Mouse (Mus musculus) MEL (cell line): ENCODE results near the gene Gm9774. TPM values are rescaled to one million over a fixed set of nuclear protein-coding genes. Genes with fewer than 3 reads are reported as not detected.

Source experiments
- DNase-seq: peaks from one replicate; pipeline ENCODE4 v3.0.0; 2011; ENCODE audit warnings: low read depth, low spot score
- H3K27ac ChIP-seq: 2 replicates; pipeline ENCODE4 v1.5.1; 2012; ENCODE audit warnings: low read depth, mild to moderate bottlenecking, control low read depth, low read length, moderate library complexity; ENCODE audit not compliant: control insufficient read depth
- H3K27me3 ChIP-seq, 2 experiments: fragments of 150-350 bp in 1 of 2; sonication (generic) in 1 of 2; 2 replicates each; pipeline ENCODE4 v1.6.1; 2012; ENCODE audit warnings: low read length in 2 of 2, mild to moderate bottlenecking in 2 of 2, improper control_type of control experiment in 1 of 2, moderate library complexity in 1 of 2; ENCODE audit not compliant: insufficient read depth in 2 of 2, control insufficient read depth in 1 of 2
- H3K36me3 ChIP-seq, 2 experiments: 2 replicates each; pipeline ENCODE4 v1.6.1; 2012 to 2014; ENCODE audit warnings: low read length in 2 of 2, improper control_type of control experiment in 1 of 2, inconsistent platforms in 1 of 2, mild to moderate bottlenecking in 1 of 2; ENCODE audit not compliant: insufficient read depth in 2 of 2, control insufficient read depth in 1 of 2
- H3K4me1 ChIP-seq, 2 experiments: fragments of 150-350 bp in 1 of 2; sonication (generic) in 1 of 2; 2 replicates each; pipeline ENCODE4 v1.6.1; 2012; ENCODE audit warnings: low read length in 2 of 2, improper control_type of control experiment in 1 of 2, mild to moderate bottlenecking in 1 of 2; ENCODE audit not compliant: insufficient read depth in 2 of 2, control insufficient read depth in 1 of 2
- H3K4me3 ChIP-seq, 2 experiments: fragments of 150-350 bp in 1 of 2; sonication (generic) in 1 of 2; 2 replicates each; pipeline ENCODE4 v1.5.1; 2012; ENCODE audit warnings: low read depth in 2 of 2, low read length in 2 of 2, mild to moderate bottlenecking in 2 of 2, moderate library complexity in 2 of 2, control low read depth in 1 of 2, improper control_type of control experiment in 1 of 2; ENCODE audit not compliant: control insufficient read depth in 1 of 2, insufficient read depth in 1 of 2
- H3K79me2 ChIP-seq: 2 replicates; pipeline ENCODE4 v1.6.1; 2012; ENCODE audit warnings: mild to moderate bottlenecking, low read length, moderate library complexity; ENCODE audit not compliant: control insufficient read depth, poor library complexity, insufficient read depth
- H3K9ac ChIP-seq: 2 replicates; pipeline ENCODE4 v1.6.1; 2012; ENCODE audit warnings: low read depth, mild to moderate bottlenecking, control low read depth, low read length, moderate library complexity; ENCODE audit not compliant: control insufficient read depth, poor library complexity, severe bottlenecking
- H3K9me3 ChIP-seq: fragments of 150-350 bp; sonication (generic); replicated peaks from 2 replicates; pipeline ENCODE4 v1.6.1; 2012; ENCODE audit warnings: mild to moderate bottlenecking, low read length, improper control_type of control experiment, moderate library complexity; ENCODE audit not compliant: insufficient read depth
- CHD1 ChIP-seq: IDR thresholded peaks from 2 replicates; pipeline ENCODE4 v1.6.1; 2012; ENCODE audit warnings: low read depth, mild to moderate bottlenecking, inconsistent platforms, low read length, improper control_type of control experiment
- ELF1 ChIP-seq: IDR thresholded peaks from 2 replicates; pipeline ENCODE4 v1.6.1; 2014; ENCODE audit warnings: low read depth, mild to moderate bottlenecking, inconsistent platforms, low read length, improper control_type of control experiment, moderate library complexity
- EP300 ChIP-seq, 2 experiments: IDR thresholded peaks; 2 replicates each; pipeline ENCODE4 v1.6.1; 2011; ENCODE audit warnings: improper control_type of control experiment in 2 of 2, low read length in 2 of 2, low read depth in 1 of 2, mild to moderate bottlenecking in 1 of 2
- ETS1 ChIP-seq: IDR thresholded peaks from 2 replicates; pipeline ENCODE4 v1.6.1; 2012; ENCODE audit warnings: low read depth, mild to moderate bottlenecking, inconsistent platforms, low read length, improper control_type of control experiment, moderate library complexity
- GABPA ChIP-seq: IDR thresholded peaks from 2 replicates; pipeline ENCODE4 v1.6.1; 2012; ENCODE audit warnings: low read depth, mild to moderate bottlenecking, inconsistent platforms, low read length, improper control_type of control experiment, moderate library complexity
- HCFC1 ChIP-seq: IDR thresholded peaks from 2 replicates; pipeline ENCODE4 v1.6.1; 2012; ENCODE audit warnings: low read depth, mild to moderate bottlenecking, inconsistent platforms, low read length, improper control_type of control experiment, moderate library complexity
- JUND ChIP-seq: IDR thresholded peaks from 2 replicates; pipeline ENCODE4 v1.6.1; 2011; ENCODE audit warnings: low read depth, mild to moderate bottlenecking, improper control_type of control experiment, low read length
- MXI1 ChIP-seq: IDR thresholded peaks from 2 replicates; pipeline ENCODE4 v1.6.1; 2011; ENCODE audit warnings: mild to moderate bottlenecking, low read depth, low read length, improper control_type of control experiment
- MYC ChIP-seq: IDR thresholded peaks from 2 replicates; pipeline ENCODE4 v1.6.1; 2011; ENCODE audit warnings: low read depth, mild to moderate bottlenecking, low read length, improper control_type of control experiment, moderate library complexity
- NELFE ChIP-seq: IDR thresholded peaks from 2 replicates; pipeline ENCODE4 v1.6.1; 2011; ENCODE audit warnings: low read depth, low read length, improper control_type of control experiment
- POLR2AphosphoS2 ChIP-seq: IDR thresholded peaks from 2 replicates; pipeline ENCODE4 v1.6.1; 2011; ENCODE audit warnings: low read length, improper control_type of control experiment
- RCOR1 ChIP-seq: IDR thresholded peaks from 2 replicates; pipeline ENCODE4 v1.6.1; 2012; ENCODE audit warnings: low read depth, mild to moderate bottlenecking, inconsistent platforms, low read length, improper control_type of control experiment
- SIN3A ChIP-seq: IDR thresholded peaks from 2 replicates; pipeline ENCODE4 v1.6.1; 2012; ENCODE audit warnings: low read length, improper control_type of control experiment, inconsistent platforms
- SMC3 ChIP-seq: IDR thresholded peaks from 2 replicates; pipeline ENCODE4 v1.6.1; 2011; ENCODE audit warnings: low read depth, low read length, improper control_type of control experiment
- TAL1 ChIP-seq: IDR thresholded peaks from 2 replicates; pipeline ENCODE4 v1.6.1; 2012; ENCODE audit warnings: mild to moderate bottlenecking, inconsistent platforms, low read length, moderate library complexity, mixed read lengths
- TBP ChIP-seq: IDR thresholded peaks from 2 replicates; pipeline ENCODE4 v1.8.0; 2011; ENCODE audit warnings: low read depth, low read length, improper control_type of control experiment
- TCF12 ChIP-seq: IDR thresholded peaks from 2 replicates; pipeline ENCODE4 v1.6.1; 2014; ENCODE audit warnings: low read depth, mild to moderate bottlenecking, inconsistent platforms, low read length, improper control_type of control experiment, moderate library complexity
- USF1 ChIP-seq: IDR thresholded peaks from 2 replicates; pipeline ENCODE4 v1.6.1; 2014; ENCODE audit warnings: low read depth, mild to moderate bottlenecking, inconsistent platforms, low read length, improper control_type of control experiment, moderate library complexity
- USF2 ChIP-seq, 2 experiments: IDR thresholded peaks; 2 replicates each; pipeline ENCODE4 v1.6.1; 2011 to 2012; ENCODE audit warnings: improper control_type of control experiment in 2 of 2, low read length in 2 of 2, borderline replicate concordance in 1 of 2, inconsistent platforms in 1 of 2, low read depth in 1 of 2, mild to moderate bottlenecking in 1 of 2; ENCODE audit not compliant: insufficient read depth in 1 of 2
- ZKSCAN1 ChIP-seq: IDR thresholded peaks from 2 replicates; pipeline ENCODE4 v1.6.1; 2012; ENCODE audit warnings: low read depth, mild to moderate bottlenecking, inconsistent platforms, low read length, improper control_type of control experiment, moderate library complexity
- ZMIZ1 ChIP-seq: IDR thresholded peaks from 2 replicates; pipeline ENCODE4 v1.6.1; 2012; ENCODE audit warnings: low read depth, mild to moderate bottlenecking, inconsistent platforms, low read length, improper control_type of control experiment, moderate library complexity
- ZNF384 ChIP-seq: IDR thresholded peaks from 2 replicates; pipeline ENCODE4 v1.6.1; 2012; ENCODE audit warnings: low read depth, mild to moderate bottlenecking, inconsistent platforms, low read length, improper control_type of control experiment
- polyA plus RNA-seq, 2 experiments: library from polyadenylated mRNA; stranded (reverse) in 1 of 2; unstranded in 1 of 2; fragments of >175 nt in 1 of 2; fragments of >200 nt in 1 of 2; gene quantifications; 2 replicates each; pipeline versions ENCODE4 v1.2.1 to v1.2.4; 2012; ENCODE audit warnings: low replicate concordance in 2 of 2, low read depth in 1 of 2; ENCODE audit not compliant: insufficient read length in 2 of 2, insufficient read depth in 1 of 2, missing spikeins in 1 of 2
- total RNA-seq: library from RNA; depleted of rRNA; stranded (reverse); fragments of 300-350 nt; gene quantifications from 2 replicates; pipeline ENCODE4 v1.2.3, GENCODE M21; 2012

Gene Gm9774
- total and polyA plus RNA-seq, 3 experiments: 26.0 to 140 (median 107) TPM

- TF ChIP-seq TBP: no peak
- DNase-seq: no peak
- Histone ChIP-seq H3K9me3 (no peaks in the 10 kb centered on the region), H3K4me3 (no peak overlapping the region), H3K4me1 (no peaks in the 10 kb centered on the region), H3K9ac (no peak overlapping the region), H3K27me3 (no peaks in the 10 kb centered on the region), H3K27ac (no peak overlapping the region), H3K36me3 (no peaks in the 10 kb centered on the region), H3K79me2 (no peaks in the 10 kb centered on the region)
Measured at GRCm38 (mm10) chr3:92467424-92467823, 38.2 kb upstream of the Gm9774 start.

GRCm38 (mm10) chr3:92466576-92466975 is 37.4 kb upstream of the Gm9774 start:
- no peaks in the 10 kb centered on the region for H3K36me3 ChIP-seq
- H3K9ac ChIP-seq: no peak overlapping the region

GRCm38 (mm10) chr3:92458620-92459019 is 29.4 kb upstream of the Gm9774 start, which contains the start of gene Sprr3:
TSS of gene Sprr3 (minus strand) at chr3:92458720.
- no peak for DNase-seq

More at GRCm38 (mm10) chr3:92466576-92466975, 37.4 kb upstream of the Gm9774 start:
- no peak overlapping the region for H3K27ac ChIP-seq
- no peaks in the 10 kb centered on the region for H3K9me3 ChIP-seq
- no peak for DNase-seq
- no peaks in the 10 kb centered on the region for H3K79me2 ChIP-seq
- no peaks in the 10 kb centered on the region for H3K4me1 ChIP-seq
- TF ChIP-seq TCF12 (no peak), ELF1 (no peak)
- no peak overlapping the region for H3K4me3 ChIP-seq
- no peaks in the 10 kb centered on the region for H3K27me3 ChIP-seq

GRCm38 (mm10) chr3:92455151-92455550 is 25.9 kb upstream of the Gm9774 start:
- no peak overlapping the region for H3K9ac ChIP-seq
- H3K36me3 ChIP-seq: no peaks in the 10 kb centered on the region
- no peaks in the 10 kb centered on the region for H3K79me2 ChIP-seq
- no peaks in the 10 kb centered on the region for H3K27me3 ChIP-seq
- H3K27ac ChIP-seq: no peak overlapping the region
- H3K4me1 ChIP-seq: no peaks in the 10 kb centered on the region
- no peaks in the 10 kb centered on the region for H3K9me3 ChIP-seq
- no peak overlapping the region for H3K4me3 ChIP-seq
- DNase-seq: no peak
- no peak for TF ChIP-seq TCF12
- no peak for TF ChIP-seq ZNF384
- TF ChIP-seq SIN3A: no peak
- TF ChIP-seq USF1: no peak
- no peak for TF ChIP-seq ELF1
- TF ChIP-seq ZKSCAN1: no peak
- no peak for TF ChIP-seq POLR2AphosphoS2
- TF ChIP-seq NELFE: no peak
- TF ChIP-seq RCOR1: no peak
- no peak for TF ChIP-seq HCFC1
- TF ChIP-seq CHD1: no peak
- TF ChIP-seq JUND: no peak
- TF ChIP-seq USF2 (IDR thresholded peaks at IDR 0.05; ENCODE audit: borderline replicate concordance in 1 of 2, insufficient read depth in 1 of 2, low read depth in 1 of 2, low read length in 2 of 2): no peak
- TF ChIP-seq ZMIZ1: no peak

More at GRCm38 (mm10) chr3:92458620-92459019, 29.4 kb upstream of the Gm9774 start, which contains the start of gene Sprr3:
- Histone ChIP-seq H3K9me3 (no peaks in the 10 kb centered on the region), H3K36me3 (no peaks in the 10 kb centered on the region), H3K4me3 (no peak within 1 kb of the TSS), H3K4me1 (no peaks in the 10 kb centered on the region), H3K27me3 (no peaks in the 10 kb centered on the region), H3K9ac (no peak within 1 kb of the TSS), H3K79me2 (no peaks in the 10 kb centered on the region), H3K27ac (no peak within 1 kb of the TSS)
- no peak for TF ChIP-seq MYC
- no peak for TF ChIP-seq TAL1
- TF ChIP-seq ZNF384: no peak
- TF ChIP-seq SMC3: no peak
- TF ChIP-seq ZMIZ1: no peak
- no peak for TF ChIP-seq EP300 (IDR thresholded peaks at IDR 0.05; ENCODE audit: low read depth in 1 of 2, low read length in 2 of 2)
- no peak for TF ChIP-seq HCFC1
- TF ChIP-seq ETS1: no peak
- no peak for TF ChIP-seq USF2 (IDR thresholded peaks at IDR 0.05; ENCODE audit: borderline replicate concordance in 1 of 2, insufficient read depth in 1 of 2, low read depth in 1 of 2, low read length in 2 of 2)
- TF ChIP-seq NELFE: no peak
- no peak for TF ChIP-seq GABPA
- TF ChIP-seq MXI1: no peak
- TF ChIP-seq RCOR1: no peak
- TF ChIP-seq TCF12: no peak
- TF ChIP-seq TBP: no peak
- no peak for TF ChIP-seq USF1
